Mouse (Mus musculus) embryonic facial prominence, embryonic 10.5 days (tissue): ENCODE measurements at regions not wholly inside any gene's neighbourhood (a gene's known extent, or its start where the extent isn't known, plus 50 kb on each side); places are given as distances from the start of the nearest gene placed in this dataset.

ENCODE experiments used
- DNase-seq: peaks from one replicate; pipeline ENCODE4 v3.0.0-alpha.2; 2017; ENCODE audit warnings: low spot score
- H3K27ac ChIP-seq: fragments of 300-500 bp; sonication (generic); replicated peaks from 2 replicates; pipeline ENCODE4 v1.5.1; 2016; ENCODE audit warnings: mild to moderate bottlenecking
- H3K27me3 ChIP-seq: fragments of 300-500 bp; sonication (generic); replicated peaks from 2 replicates; pipeline ENCODE4 v1.6.1; 2016; ENCODE audit warnings: low read depth, mild to moderate bottlenecking; ENCODE audit not compliant: poor library complexity, severe bottlenecking
- H3K36me3 ChIP-seq: fragments of 300-500 bp; sonication (generic); replicated peaks from 2 replicates; pipeline ENCODE4 v1.6.1; 2016; ENCODE audit warnings: mild to moderate bottlenecking, moderate library complexity
- H3K4me1 ChIP-seq: fragments of 300-500 bp; sonication (generic); 2 replicates; pipeline ENCODE4 v1.6.1; 2016
- H3K4me3 ChIP-seq: fragments of 300-500 bp; sonication (generic); 2 replicates; pipeline ENCODE4 v1.5.1; 2016; ENCODE audit warnings: mild to moderate bottlenecking, moderate library complexity
- H3K9me3 ChIP-seq: fragments of 300-500 bp; sonication (generic); 2 replicates; pipeline ENCODE4 v1.6.1; 2016; ENCODE audit warnings: mild to moderate bottlenecking
- WGBS: fragments of 180-500 bp; shearing (Covaris S2); methylation state at CpG from one replicate; pipeline ENCODE4 v1.1.7; 2016; 5-methylcytosine and 5-hydroxymethylcytosine counted together

GRCm38 (mm10) chr11:34959291-34959690 is 125.8 kb upstream of the Spdl1 start:
- H3K4me1 ChIP-seq, result peaks cover 6% of the 10 kb centered on the region; the same call in 1 of the 2 replicates
- no peaks in the 10 kb centered on the region for H3K36me3 ChIP-seq
- H3K27ac ChIP-seq, result no peak overlapping the region
- WGBS, result 40% methylated on average over 7 of the region's 7 CpGs
- no peaks in the 10 kb centered on the region for H3K9me3 ChIP-seq
- H3K4me3 ChIP-seq, result no peak overlapping the region
- DNase-seq, result peak; percentile 29
- no peaks in the 10 kb centered on the region; the same call in 1 of the 2 replicates for H3K27me3 ChIP-seq

DNA sequence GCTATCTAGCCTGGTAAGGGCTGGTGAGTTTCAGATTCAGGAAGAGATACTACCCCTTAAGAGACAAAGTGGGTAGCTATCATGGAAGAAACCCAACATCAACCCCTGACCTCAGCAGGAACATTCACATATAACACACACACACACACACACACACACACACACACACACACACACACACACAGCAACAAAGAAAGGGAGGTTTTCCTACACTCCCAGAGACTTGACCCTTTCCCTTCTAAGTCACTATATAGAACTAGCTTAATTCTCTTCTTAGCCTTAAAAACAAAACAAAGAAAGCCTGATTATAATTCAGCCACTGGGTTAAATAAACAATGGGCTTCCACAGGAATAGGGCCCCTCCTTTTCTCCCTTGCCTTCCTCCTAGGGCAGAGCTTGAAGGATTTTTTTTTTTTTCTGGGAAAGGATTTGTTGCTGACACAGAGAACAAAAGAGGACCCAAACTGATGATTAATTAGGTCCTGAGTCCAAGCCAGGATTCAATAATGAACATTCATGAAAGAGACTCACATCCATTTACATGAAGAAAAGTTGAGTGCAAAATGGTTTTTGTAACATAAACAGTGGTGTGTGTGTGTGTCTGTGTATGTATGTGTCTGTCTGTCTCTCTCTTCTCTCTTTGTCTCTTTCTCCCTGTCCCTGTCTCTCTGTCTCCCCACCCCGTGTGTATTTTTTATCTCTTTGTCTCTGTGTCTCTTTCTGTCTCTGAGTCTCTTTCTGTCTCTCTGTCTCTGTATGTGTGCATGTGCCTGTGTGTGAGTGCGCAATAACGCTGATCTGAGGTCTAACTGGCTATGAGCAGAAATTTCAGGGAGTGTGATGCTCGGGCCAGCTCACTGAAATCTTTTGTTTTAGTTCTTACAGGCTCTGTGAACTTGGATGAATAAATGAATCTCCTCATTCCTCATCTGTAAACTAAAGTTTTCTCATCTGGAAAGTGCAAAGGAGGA is 108.3 kb upstream of the Spdl1 start:
- no peak for DNase-seq

GRCm38 (mm10) chr11:34940151-34940550 is 106.7 kb upstream of the Spdl1 start:
- peaks cover 16% of the 10 kb centered on the region for H3K4me1 ChIP-seq
- no peaks in the 10 kb centered on the region for H3K36me3 ChIP-seq
- no peaks in the 10 kb centered on the region for H3K9me3 ChIP-seq
- no peak overlapping the region for H3K4me3 ChIP-seq
- 73% methylated on average over 8 of the region's 8 CpGs for WGBS
- no peaks in the 10 kb centered on the region; the same call in 1 of the 2 replicates for H3K27me3 ChIP-seq
- no peak overlapping the region for H3K27ac ChIP-seq
- peak; percentile 28 for DNase-seq

More for the DNA sequence above, 108.3 kb upstream of the Spdl1 start:
- Histone ChIP-seq H3K27me3 (no peaks in the 10 kb centered on the region; the same call in 1 of the 2 replicates), H3K27ac (peak overlapping the region; percentile 14; the same call in 1 of the 2 replicates), H3K4me3 (no peak overlapping the region), H3K9me3 (no peaks in the 10 kb centered on the region), H3K36me3 (no peaks in the 10 kb centered on the region), H3K4me1 (peaks cover 16% of the 10 kb centered on the region)
- 76% methylated on average over 4 of the region's 4 CpGs for WGBS

DNA sequence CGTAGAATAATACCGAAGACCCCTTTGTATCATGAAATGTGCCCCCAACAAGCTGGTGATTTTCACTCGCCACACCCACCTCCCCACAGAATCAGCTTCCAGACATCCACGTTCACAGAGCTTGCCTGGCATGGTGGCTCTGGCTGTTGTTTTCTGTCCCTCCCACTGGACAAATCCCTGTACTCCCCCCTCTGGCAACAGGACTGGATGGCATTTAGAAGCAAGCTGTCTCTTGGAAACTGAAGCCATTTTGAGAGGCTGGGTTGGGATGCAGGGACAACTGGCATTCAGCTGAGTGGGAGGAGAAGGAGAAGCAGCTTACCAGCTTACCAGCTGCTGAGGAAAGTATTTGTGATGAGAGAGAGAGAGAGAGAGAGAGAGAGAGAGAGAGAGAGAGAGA is 105.6 kb upstream of the Spdl1 start:
- WGBS, result 84% methylated on average over 4 of the region's 4 CpGs
- no peak overlapping the region for H3K4me3 ChIP-seq
- peaks cover 16% of the 10 kb centered on the region for H3K4me1 ChIP-seq
- no peaks in the 10 kb centered on the region for H3K36me3 ChIP-seq
- no peak for DNase-seq
- H3K27ac ChIP-seq, result no peak overlapping the region
- no peaks in the 10 kb centered on the region; the same call in 1 of the 2 replicates for H3K27me3 ChIP-seq
- no peaks in the 10 kb centered on the region for H3K9me3 ChIP-seq

- no peaks in the 10 kb centered on the region for H3K27me3 ChIP-seq
- no peaks in the 10 kb centered on the region for H3K4me1 ChIP-seq
- H3K27ac ChIP-seq, result no peak overlapping the region
- H3K4me3 ChIP-seq, result no peak overlapping the region
- no peak for DNase-seq
- no peaks in the 10 kb centered on the region for H3K36me3 ChIP-seq
- H3K9me3 ChIP-seq, result no peaks in the 10 kb centered on the region
These were observed 98.8 kb upstream of the Spdl1 start for GRCm38 (mm10) chr11:34932191-34932590.

GRCm38 (mm10) chr11:34917175-34917574 is 83.7 kb upstream of the Spdl1 start:
- H3K4me1 ChIP-seq, result peaks cover 4% of the 10 kb centered on the region
- H3K27ac ChIP-seq, result no peak overlapping the region
- no peaks in the 10 kb centered on the region for H3K36me3 ChIP-seq
- H3K27me3 ChIP-seq, result peaks cover 15% of the 10 kb centered on the region
- no peak for DNase-seq
- H3K4me3 ChIP-seq, result no peak overlapping the region
- no peaks in the 10 kb centered on the region for H3K9me3 ChIP-seq
- 69% methylated on average over 1 of the region's 1 CpGs for WGBS

DNA sequence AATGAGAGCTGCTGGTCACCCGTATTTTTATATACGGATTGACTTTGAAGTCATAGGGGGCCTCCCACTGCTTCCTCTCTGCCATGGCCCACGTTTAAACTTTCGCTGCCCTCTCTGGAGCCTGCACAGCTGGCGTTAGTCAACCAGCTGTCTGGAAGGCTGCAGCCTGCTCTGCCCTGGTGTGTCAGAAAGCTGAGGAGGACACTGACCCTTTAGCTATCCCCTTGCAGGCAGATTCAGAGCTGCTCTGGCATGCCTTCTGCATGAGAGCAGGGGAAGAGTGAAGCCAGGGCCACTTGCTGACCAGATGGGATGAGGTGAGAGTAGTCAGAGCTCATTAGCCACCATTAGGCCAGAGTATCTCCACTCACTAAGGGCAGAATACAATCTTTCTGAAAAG is 76.4 kb upstream of the Spdl1 start:
- Histone ChIP-seq H3K4me1 (peaks cover 32% of the 10 kb centered on the region), H3K36me3 (no peaks in the 10 kb centered on the region), H3K4me3 (no peak overlapping the region), H3K9me3 (no peaks in the 10 kb centered on the region), H3K27me3 (peaks cover 23% of the 10 kb centered on the region), H3K27ac (no peak overlapping the region; the same call in 1 of the 2 replicates)
- WGBS, result 36% methylated on average over 5 of the region's 5 CpGs
- DNase-seq, result peak; percentile 54

DNA sequence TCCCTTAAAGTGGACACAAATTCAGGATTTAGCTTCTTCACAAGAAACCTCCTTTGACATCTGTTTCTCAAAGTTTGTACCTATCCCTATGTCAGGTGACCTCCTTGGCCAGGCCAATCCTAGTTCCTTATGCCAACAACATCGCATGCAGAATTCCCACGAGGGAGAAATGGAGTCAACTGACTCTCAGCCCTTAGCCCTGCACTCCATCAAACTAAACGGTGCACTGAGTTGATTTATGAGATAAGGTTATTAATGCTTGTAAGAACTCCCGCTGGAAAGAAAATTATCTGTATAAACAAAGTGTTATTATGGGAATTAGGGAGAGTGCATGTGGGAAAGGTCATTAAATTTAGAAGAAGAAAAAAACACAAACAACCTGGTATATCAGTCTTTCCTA is 70.8 kb upstream of the Spdl1 start:
- Histone ChIP-seq H3K4me3 (no peak overlapping the region), H3K36me3 (no peaks in the 10 kb centered on the region), H3K27me3 (peaks cover 41% of the 10 kb centered on the region), H3K9me3 (no peaks in the 10 kb centered on the region), H3K27ac (no peak overlapping the region), H3K4me1 (peaks cover 13% of the 10 kb centered on the region)
- 49% methylated on average over 4 of the region's 4 CpGs for WGBS
- DNase-seq, result no peak

DNA sequence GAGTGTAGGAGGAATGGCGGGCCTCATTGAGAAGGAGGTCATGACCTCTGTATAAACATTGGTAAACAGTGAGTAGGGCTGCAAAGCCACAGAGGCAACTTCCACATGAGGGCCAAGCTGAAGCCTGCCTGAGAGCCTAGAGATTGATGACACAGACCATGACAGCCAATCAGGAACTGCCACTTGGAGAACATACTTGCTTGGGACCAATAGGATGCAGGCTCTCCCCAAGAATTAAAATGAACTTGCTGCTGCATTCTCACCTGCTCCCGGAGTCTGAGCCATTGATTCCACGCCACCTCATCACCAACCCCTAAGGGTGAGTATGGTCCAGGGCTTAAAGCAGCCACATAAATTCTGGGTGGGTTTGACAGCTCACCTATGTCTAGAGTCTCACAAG is 66.0 kb upstream of the Spdl1 start:
- DNase-seq, result peak; percentile 52
- no peaks in the 10 kb centered on the region for H3K36me3 ChIP-seq
- H3K9me3 ChIP-seq, result no peaks in the 10 kb centered on the region
- no peak overlapping the region for H3K27ac ChIP-seq
- peaks cover 3% of the 10 kb centered on the region for H3K4me1 ChIP-seq
- no peak overlapping the region for H3K4me3 ChIP-seq
- WGBS, result 66% methylated on average over 3 of the region's 3 CpGs
- peaks cover 31% of the 10 kb centered on the region for H3K27me3 ChIP-seq

- Histone ChIP-seq H3K4me3 (no peak overlapping the region), H3K27ac (no peak overlapping the region), H3K9me3 (no peaks in the 10 kb centered on the region), H3K27me3 (peaks cover 9% of the 10 kb centered on the region; the same call in 1 of the 2 replicates), H3K4me1 (no peaks in the 10 kb centered on the region), H3K36me3 (no peaks in the 10 kb centered on the region)
- WGBS, result 62% methylated on average over 7 of the region's 7 CpGs
- peak; percentile 15 for DNase-seq
These were observed 62.2 kb upstream of the Spdl1 start for GRCm38 (mm10) chr11:34895624-34896023.

DNA sequence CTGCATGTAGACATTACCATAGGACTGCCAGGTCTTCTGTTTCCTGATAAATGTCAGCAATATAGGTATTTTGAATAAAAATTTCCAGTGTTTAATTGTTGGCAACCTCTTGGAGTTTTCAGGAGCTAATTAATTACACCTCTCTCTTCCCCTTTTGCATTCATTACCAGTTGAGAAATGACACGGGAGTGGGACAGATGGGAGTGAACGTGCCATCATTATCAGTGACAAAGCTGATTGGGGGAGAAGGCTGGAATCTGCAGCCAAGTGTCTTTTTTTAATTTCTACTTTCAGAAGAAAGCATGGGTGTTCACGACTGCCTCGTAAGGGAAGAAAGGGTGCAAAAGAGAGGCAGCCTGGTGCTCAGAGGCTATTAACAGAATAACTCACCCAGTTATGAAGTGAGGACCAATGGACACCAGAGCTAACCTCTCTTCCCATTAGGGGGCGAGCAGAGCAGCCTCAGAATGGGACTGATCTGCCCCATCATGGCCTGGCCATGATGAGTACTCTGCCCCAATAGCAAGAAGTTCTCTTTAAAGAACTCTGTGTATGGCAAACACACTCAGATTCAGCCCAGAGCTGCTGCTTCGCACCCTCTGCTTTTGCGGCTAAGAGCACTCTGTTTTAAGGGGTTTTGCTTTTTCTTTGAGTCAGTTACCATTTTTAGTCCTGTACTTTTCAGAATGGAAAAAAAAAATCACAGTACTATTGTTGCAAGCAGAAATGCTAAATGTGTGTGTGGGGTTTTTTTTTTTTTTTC is 55.1 kb upstream of the Spdl1 start:
- WGBS, result 82% methylated on average over 7 of the region's 7 CpGs
- no peak for DNase-seq
- Histone ChIP-seq H3K27ac (no peak overlapping the region), H3K4me3 (no peak overlapping the region), H3K27me3 (0 out of 2 replicates have a peak, but pooled peaks cover 7% of the 10 kb centered on the region), H3K4me1 (no peaks in the 10 kb centered on the region), H3K9me3 (no peaks in the 10 kb centered on the region), H3K36me3 (no peaks in the 10 kb centered on the region)

DNA sequence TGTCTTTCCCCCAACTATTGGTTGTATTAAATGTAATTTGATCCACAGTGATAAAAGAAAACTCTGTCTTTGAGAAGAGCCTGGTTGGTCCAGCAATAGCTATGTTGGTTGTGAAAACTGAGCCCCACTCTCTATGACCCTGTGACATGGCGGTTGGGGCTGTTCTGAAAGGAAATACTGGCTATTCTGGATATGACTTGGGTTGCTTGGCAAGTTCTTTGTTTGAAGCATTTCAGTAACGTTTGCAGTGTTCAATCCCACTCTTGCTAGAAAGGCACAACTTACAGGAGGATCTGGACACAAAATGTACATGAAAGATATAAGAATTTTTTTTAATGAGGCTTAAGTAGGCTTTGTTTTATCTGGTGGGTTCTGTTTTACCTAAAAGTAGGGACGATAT is 54.1 kb upstream of the Spdl1 start:
- Histone ChIP-seq H3K36me3 (no peaks in the 10 kb centered on the region), H3K4me1 (no peaks in the 10 kb centered on the region), H3K27ac (no peak overlapping the region), H3K27me3 (0 out of 2 replicates have a peak, but pooled peaks cover 6% of the 10 kb centered on the region), H3K9me3 (no peaks in the 10 kb centered on the region), H3K4me3 (no peak overlapping the region)
- 83% methylated on average over 3 of the region's 3 CpGs for WGBS
- DNase-seq, result no peak
